Mouse (Mus musculus) hindbrain, embryonic 11.5 days (tissue): Measurements from ENCODE around the gene Cd200r1. TPM values are rescaled to one million over a fixed set of nuclear protein-coding genes. Genes with fewer than 3 reads are reported as not detected.
"Not testable (repeated sequence)": the region's sequence is repeated elsewhere in the genome, so short reads cannot be mapped to it uniquely, and the experiment has no call there.

Source experiments
- ATAC-seq: fragments of 200-750 bp; cut with Nextera tagmentation; 2 replicates; pipeline ENCODE4 v1.8.0; 2017; ENCODE audit warnings: mild to moderate bottlenecking, moderate TSS enrichment, moderate library complexity; ENCODE audit not compliant: low FRiP score
- DNase-seq: peaks from one replicate; pipeline ENCODE4 v3.0.0-alpha.2; 2015; ENCODE audit warnings: low spot score
- H3K27ac ChIP-seq: fragments of 300-500 bp; sonication (generic); 2 replicates; pipeline ENCODE4 v1.5.1; 2014; ENCODE audit warnings: mild to moderate bottlenecking, low read depth, low read length
- H3K27me3 ChIP-seq: fragments of 300-500 bp; sonication (generic); 2 replicates; pipeline ENCODE4 v1.6.1; 2014; ENCODE audit warnings: mild to moderate bottlenecking, low read length, moderate library complexity, mixed read lengths; ENCODE audit not compliant: control insufficient read depth, insufficient read depth
- H3K36me3 ChIP-seq: fragments of 300-500 bp; sonication (generic); 2 replicates; pipeline ENCODE4 v1.6.1; 2014; ENCODE audit warnings: mild to moderate bottlenecking, low read length, moderate library complexity, mixed read lengths; ENCODE audit not compliant: control insufficient read depth, insufficient read depth
- H3K4me1 ChIP-seq: fragments of 300-500 bp; sonication (generic); replicated peaks from 2 replicates; pipeline ENCODE4 v1.6.1; 2014; ENCODE audit warnings: low read length, mixed read lengths; ENCODE audit not compliant: control insufficient read depth, insufficient read depth
- H3K4me2 ChIP-seq: fragments of 300-500 bp; sonication (generic); replicated peaks from 2 replicates; pipeline ENCODE4 v1.6.1; 2014; ENCODE audit warnings: mild to moderate bottlenecking, low read depth, low read length
- H3K4me3 ChIP-seq: fragments of 300-500 bp; sonication (generic); 2 replicates; pipeline ENCODE4 v1.5.1; 2014; ENCODE audit warnings: low read depth, low read length
- H3K9ac ChIP-seq: fragments of 300-500 bp; sonication (generic); 2 replicates; pipeline ENCODE4 v1.6.1; 2014; ENCODE audit warnings: low read depth, low read length
- H3K9me3 ChIP-seq: fragments of 300-500 bp; sonication (generic); 2 replicates; pipeline ENCODE4 v1.6.1; 2016; ENCODE audit warnings: low read length; ENCODE audit not compliant: control insufficient read depth
- WGBS: fragments of 180-500 bp; shearing (Covaris S2); extraction: QIAGEN DNeasy Blood & Tissue Kit; methylation state at CpG from one replicate; pipeline ENCODE4 v1.1.7; 2014; 5-methylcytosine and 5-hydroxymethylcytosine counted together
- polyA plus RNA-seq: library from polyadenylated mRNA; unstranded; fragments of >200 nt; fragmentation: Nextera tagmentation; extraction: Ambion mirVana; gene quantifications from 2 replicates; pipeline ENCODE4 v1.2.1, GENCODE M21; 2014

Cd200r1 gene
- polyA plus RNA-seq, 1 experiment from 2014 or later = 0.94 TPM

- H3K4me2 ChIP-seq = no peak overlapping the region
- H3K9me3 ChIP-seq = no peaks in the 10 kb centered on the region
- DNase-seq (no peak), ATAC-seq (no peak)
- WGBS = 88% methylated on average over 6 of the region's 6 CpGs
- no peak overlapping the region for H3K27ac ChIP-seq
- H3K4me1 ChIP-seq = no peaks in the 10 kb centered on the region
- H3K9ac ChIP-seq = no peak overlapping the region
- no peaks in the 10 kb centered on the region for H3K36me3 ChIP-seq
- H3K27me3 ChIP-seq = no peaks in the 10 kb centered on the region
- H3K4me3 ChIP-seq = no peak overlapping the region
These were observed 47.0 kb downstream of the Cd200r1 start for GRCm38 (mm10) chr16:44812468-44813065.

GRCm38 (mm10) chr16:44818010-44818409 is 52.5 kb downstream of the Cd200r1 start:
- H3K4me2 ChIP-seq = no peak overlapping the region
- no peak for DNase-seq
- no peaks in the 10 kb centered on the region for H3K27me3 ChIP-seq
- H3K4me1 ChIP-seq = no peaks in the 10 kb centered on the region
- H3K4me3 ChIP-seq = no peak overlapping the region
- H3K36me3 ChIP-seq = no peaks in the 10 kb centered on the region
- no peak for ATAC-seq
- no peak overlapping the region for H3K27ac ChIP-seq
- no peak overlapping the region for H3K9ac ChIP-seq
- 37% methylated on average over 1 of the region's 1 CpGs for WGBS
- H3K9me3 ChIP-seq = no peaks in the 10 kb centered on the region

DNA sequence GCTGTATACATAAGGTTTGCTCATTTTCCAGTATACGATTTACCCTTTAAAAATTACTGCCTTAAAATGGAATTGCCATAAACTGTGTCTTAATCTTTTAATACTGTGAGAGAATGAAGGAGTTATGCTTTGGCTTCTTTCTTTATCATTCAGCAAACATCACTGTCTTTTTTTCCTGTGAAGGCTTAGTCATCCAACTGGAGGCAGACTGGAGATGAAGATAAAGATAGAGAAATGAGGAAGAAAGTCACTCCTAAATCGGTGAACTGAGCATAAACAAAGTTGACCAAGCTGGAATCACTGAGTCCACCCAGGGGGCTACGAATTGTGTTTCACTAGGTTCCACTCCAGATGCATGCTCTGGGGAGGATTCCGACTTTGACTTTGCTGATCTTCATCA is 55.0 kb downstream of the Cd200r1 start:
- WGBS = 78% methylated on average over 4 of the region's 4 CpGs
- Histone ChIP-seq H3K4me3 (no peak overlapping the region), H3K9me3 (no peaks in the 10 kb centered on the region), H3K27ac (no peak overlapping the region), H3K27me3 (no peaks in the 10 kb centered on the region), H3K4me1 (no peaks in the 10 kb centered on the region), H3K9ac (no peak overlapping the region), H3K36me3 (no peaks in the 10 kb centered on the region), H3K4me2 (no peak overlapping the region)
- ATAC-seq = no peak
- no peak for DNase-seq

DNA sequence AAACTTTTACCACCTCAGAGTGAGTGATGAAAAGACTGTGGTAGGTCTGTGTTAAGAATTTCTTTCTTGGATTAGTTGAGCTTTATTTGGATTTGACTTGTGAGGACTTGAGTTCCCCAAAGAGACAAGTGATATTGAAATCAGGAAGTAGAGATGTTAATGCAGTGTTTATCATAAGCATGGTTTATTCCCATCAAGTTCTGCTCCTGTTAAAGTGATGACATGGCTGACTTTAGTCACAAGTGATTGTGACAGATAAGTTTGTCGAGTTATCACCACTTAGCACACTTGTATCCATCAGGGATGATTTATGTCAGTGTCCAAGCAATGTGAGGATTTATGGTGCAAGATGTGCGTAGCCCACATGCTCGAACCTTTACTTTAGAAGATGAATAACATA is 66.8 kb downstream of the Cd200r1 start:
- no peak overlapping the region for H3K27ac ChIP-seq
- no peak for ATAC-seq
- H3K27me3 ChIP-seq = no peaks in the 10 kb centered on the region
- H3K9ac ChIP-seq = no peak overlapping the region
- no peak overlapping the region for H3K4me3 ChIP-seq
- no peak for DNase-seq
- no peak overlapping the region for H3K4me2 ChIP-seq
- H3K9me3 ChIP-seq = no peaks in the 10 kb centered on the region
- WGBS = 73% methylated on average over 3 of the region's 3 CpGs
- H3K36me3 ChIP-seq = no peaks in the 10 kb centered on the region
- no peaks in the 10 kb centered on the region for H3K4me1 ChIP-seq

DNA sequence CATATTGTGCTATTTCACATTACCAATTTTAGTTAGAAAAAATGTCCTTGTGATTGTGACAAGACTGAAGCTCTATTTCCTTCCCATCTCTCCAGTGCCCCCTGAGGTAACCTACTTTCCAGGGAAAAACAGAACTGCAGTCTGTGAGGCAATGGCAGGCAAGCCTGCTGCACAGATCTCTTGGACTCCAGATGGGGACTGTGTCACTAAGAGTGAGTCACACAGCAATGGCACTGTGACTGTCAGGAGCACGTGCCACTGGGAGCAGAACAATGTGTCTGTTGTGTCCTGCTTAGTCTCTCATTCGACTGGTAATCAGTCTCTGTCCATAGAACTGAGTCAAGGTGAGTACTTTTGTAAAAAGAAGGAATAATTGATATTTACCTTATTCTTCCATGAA is 67.7 kb downstream of the Cd200r1 start:
- not testable (repeated sequence) for H3K4me2 ChIP-seq, H3K9ac ChIP-seq, H3K27me3 ChIP-seq, H3K36me3 ChIP-seq, H3K4me1 ChIP-seq, H3K9me3 ChIP-seq, H3K4me3 ChIP-seq, DNase-seq, ATAC-seq, H3K27ac ChIP-seq
- 59% methylated on average over 2 of the region's 2 CpGs for WGBS

Other genes with a start within 250 kb of the Cd200r1 start
- gene Boc, start 206.8 kb upstream of the Cd200r1 start, polyA plus RNA-seq = 34.3 and 41.7 TPM in 2 replicates
- gene Nepro, start 41.4 kb upstream of the Cd200r1 start, polyA plus RNA-seq = 10.6 and 13.1 TPM in 2 replicates
- 29.4 and 32.9 TPM in 2 replicates for gene Gtpbp8, start 19.4 kb upstream of the Cd200r1 start, polyA plus RNA-seq
- gene Cd200r4, start 46.0 kb downstream of the Cd200r1 start, polyA plus RNA-seq = not detected in 2 replicates
- not detected in 2 replicates for gene Cd200r2, start 101.4 kb downstream of the Cd200r1 start, polyA plus RNA-seq
- not detected in 2 replicates for gene Cd200r3, start 177.9 kb downstream of the Cd200r1 start, polyA plus RNA-seq